Mouse (Mus musculus): Measurements from ENCODE around the gene Abi2.
"Not testable (repeated sequence)": the region's sequence is repeated elsewhere in the genome, so short reads cannot be mapped to it uniquely, and the experiment has no call there.

DNA sequence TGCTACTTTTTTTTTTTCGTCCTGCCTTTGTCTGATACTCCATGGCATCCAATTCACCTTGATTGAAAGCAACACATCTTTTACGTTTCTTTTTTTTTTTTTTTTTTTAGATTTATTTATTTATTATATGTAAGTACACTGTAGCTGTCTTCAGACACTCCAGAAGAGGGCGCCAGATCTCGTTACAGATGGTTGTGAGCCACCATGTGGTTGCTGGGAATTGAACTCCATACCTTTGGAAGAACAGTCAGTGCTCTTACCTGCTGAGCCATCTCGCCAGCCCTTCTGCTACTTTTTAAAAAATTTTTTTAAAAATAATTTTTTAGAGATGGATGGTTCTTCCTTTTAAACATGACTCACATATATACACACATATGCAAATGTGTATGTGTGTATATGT is 32.0 kb downstream of the Abi2 start:
- not testable (repeated sequence) for TF ChIP-seq CHD2 (IDR thresholded peaks at IDR 0.05; ENCODE audit: low read depth, low read length); MAFK (IDR thresholded peaks at IDR 0.05; ENCODE audit: insufficient read depth, low read depth, low read length); ZC3H11A (IDR thresholded peaks at IDR 0.05; ENCODE audit: borderline replicate concordance, low read depth, low read length); HCFC1 (IDR thresholded peaks at IDR 0.05; ENCODE audit: borderline replicate concordance, insufficient read depth, low read length)
